Mouse (Mus musculus) embryonic facial prominence, embryonic 15.5 days (tissue): ENCODE data around the gene Slc7a6. TPM values are rescaled to one million over a fixed set of nuclear protein-coding genes. Genes with fewer than 3 reads are reported as not detected.

ENCODE experiments used
- ATAC-seq: fragments of 200-750 bp; cut with Nextera tagmentation; 2 replicates; pipeline ENCODE4 v1.8.0; 2017; ENCODE audit warnings: low read depth, moderate TSS enrichment; ENCODE audit not compliant: insufficient number of reproducible peaks, low FRiP score, low TSS enrichment
- H3K27ac ChIP-seq: fragments of 300-500 bp; sonication (generic); replicated peaks from 2 replicates; pipeline ENCODE4 v1.5.1; 2015; ENCODE audit warnings: mild to moderate bottlenecking, inconsistent platforms
- H3K27me3 ChIP-seq: fragments of 300-500 bp; sonication (generic); 2 replicates; pipeline ENCODE4 v1.6.1; 2015; ENCODE audit warnings: inconsistent platforms
- H3K36me3 ChIP-seq: fragments of 300-500 bp; sonication (generic); 2 replicates; pipeline ENCODE4 v1.6.1; 2015; ENCODE audit warnings: mild to moderate bottlenecking, inconsistent platforms
- H3K4me1 ChIP-seq: fragments of 300-500 bp; sonication (generic); 2 replicates; pipeline ENCODE4 v1.6.1; 2015; ENCODE audit warnings: inconsistent platforms
- H3K4me2 ChIP-seq: fragments of 300-500 bp; sonication (generic); replicated peaks from 2 replicates; pipeline ENCODE4 v1.6.1; 2015; ENCODE audit warnings: mild to moderate bottlenecking, inconsistent platforms
- H3K4me3 ChIP-seq: fragments of 300-500 bp; sonication (generic); replicated peaks from 2 replicates; pipeline ENCODE4 v1.5.1; 2015; ENCODE audit warnings: mild to moderate bottlenecking, inconsistent platforms
- H3K9ac ChIP-seq: fragments of 300-500 bp; sonication (generic); 2 replicates; pipeline ENCODE4 v1.6.1; 2015; ENCODE audit warnings: inconsistent platforms
- H3K9me3 ChIP-seq: fragments of 300-500 bp; sonication (generic); replicated peaks from 2 replicates; pipeline ENCODE4 v1.6.1; 2016; ENCODE audit warnings: inconsistent platforms
- WGBS: fragments of 180-500 bp; shearing (Covaris S2); methylation state at CpG from one replicate; pipeline ENCODE4 v1.1.7; 2015; 5-methylcytosine and 5-hydroxymethylcytosine counted together
- polyA plus RNA-seq: library from polyadenylated mRNA; unstranded; fragments of >200 nt; fragmentation: Nextera tagmentation; extraction: Ambion mirVana; gene quantifications from 2 replicates; pipeline ENCODE4 v1.2.1, GENCODE M21; 2015

Gene Slc7a6
- polyA plus RNA-seq, 1 experiment from 2014 or later = 44.0 TPM

DNA sequence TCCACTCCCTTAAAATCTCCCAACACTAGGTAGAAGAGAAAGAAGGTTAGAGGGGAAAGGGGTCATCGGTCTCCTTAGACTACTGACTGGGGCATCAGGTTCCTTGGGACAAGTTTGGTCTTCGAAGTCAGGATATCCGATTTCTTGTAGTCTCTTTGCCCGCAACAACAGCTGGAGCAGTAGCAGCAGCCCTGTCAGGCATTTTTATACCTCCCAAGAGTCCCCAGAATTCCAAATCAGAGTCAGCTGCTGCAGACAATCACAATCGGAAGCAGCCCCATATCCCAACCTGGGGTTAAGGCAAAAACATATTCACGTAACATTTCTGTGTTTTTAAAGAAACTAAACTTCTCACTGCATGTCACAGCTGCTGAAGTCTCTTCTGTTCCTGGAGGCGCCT lies 62.9 kb downstream of the Slc7a6 start:
- WGBS = 54% methylated on average over 7 of the region's 7 CpGs
- Histone ChIP-seq H3K27me3 (no peaks in the 10 kb centered on the region), H3K9ac (no peak overlapping the region), H3K36me3 (peaks cover 29% of the 10 kb centered on the region), H3K4me2 (no peak overlapping the region), H3K9me3 (no peaks in the 10 kb centered on the region), H3K4me1 (no peaks in the 10 kb centered on the region), H3K4me3 (no peak overlapping the region), H3K27ac (no peak overlapping the region)
- ATAC-seq = no peak

DNA sequence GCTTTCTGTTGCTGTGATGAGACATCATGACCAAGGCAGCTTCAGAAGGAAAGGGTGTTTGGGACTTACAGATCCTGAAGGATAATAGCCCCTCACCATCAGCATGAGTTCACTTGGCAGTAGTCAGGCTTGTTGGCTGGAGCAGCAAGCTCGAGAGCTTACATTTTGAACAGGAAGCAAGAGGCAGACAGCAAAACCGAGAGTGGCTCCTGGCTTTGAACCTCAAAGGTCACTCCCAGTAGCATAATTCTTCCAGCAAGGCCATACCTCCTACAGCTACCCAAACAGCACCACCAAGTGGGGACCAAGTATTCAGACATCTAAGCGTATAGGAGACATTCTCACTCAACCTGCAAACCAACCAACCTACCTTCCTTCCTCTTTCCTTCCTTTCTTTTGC lies 64.1 kb downstream of the Slc7a6 start:
- no peak overlapping the region for H3K4me3 ChIP-seq
- H3K27me3 ChIP-seq = no peaks in the 10 kb centered on the region
- no peaks in the 10 kb centered on the region for H3K4me1 ChIP-seq
- H3K9ac ChIP-seq = no peak overlapping the region
- no peak for ATAC-seq
- no peaks in the 10 kb centered on the region for H3K9me3 ChIP-seq
- H3K36me3 ChIP-seq = peaks cover 39% of the 10 kb centered on the region
- H3K27ac ChIP-seq = no peak overlapping the region
- WGBS = 81% methylated on average over 3 of the region's 3 CpGs
- H3K4me2 ChIP-seq = no peak overlapping the region

DNA sequence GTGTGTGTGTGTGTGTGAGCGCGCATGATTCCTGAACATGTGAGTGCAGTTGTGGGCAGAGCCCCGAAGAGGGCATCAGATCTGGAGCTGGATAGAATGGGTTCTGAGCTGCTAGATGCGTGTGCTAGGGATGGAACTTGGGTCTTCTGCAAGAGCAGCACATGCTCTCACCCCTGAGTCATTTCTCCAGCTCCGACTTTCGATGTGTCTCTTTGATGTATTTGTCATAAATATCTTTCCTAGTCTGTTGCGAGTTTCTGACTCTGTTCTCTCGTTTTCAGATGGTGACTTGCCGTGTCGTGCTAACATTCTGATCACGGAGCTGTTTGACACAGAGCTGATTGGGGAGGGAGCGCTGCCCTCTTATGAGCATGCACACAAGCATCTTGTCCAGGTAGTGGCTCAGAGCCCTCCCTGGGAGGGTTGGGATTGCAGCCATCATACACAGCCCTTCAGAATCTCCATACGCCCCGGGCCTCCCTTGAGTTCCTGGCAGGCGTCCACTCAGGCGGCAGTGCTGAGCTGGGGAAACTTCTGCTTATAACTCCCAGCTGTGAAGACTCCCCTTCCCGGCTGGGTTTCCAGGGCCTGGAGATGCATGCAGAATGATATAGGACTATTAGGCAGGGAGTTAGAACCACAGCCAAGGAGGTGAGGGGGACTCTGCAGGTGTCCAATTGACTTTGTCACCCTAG lies 66.1 kb downstream of the Slc7a6 start:
- no peak overlapping the region for H3K27ac ChIP-seq
- no peak overlapping the region for H3K4me3 ChIP-seq
- no peak overlapping the region for H3K4me2 ChIP-seq
- H3K9ac ChIP-seq = no peak overlapping the region
- no peaks in the 10 kb centered on the region for H3K9me3 ChIP-seq
- WGBS = 76% methylated on average over 17 of the region's 17 CpGs
- H3K4me1 ChIP-seq = no peaks in the 10 kb centered on the region
- H3K36me3 ChIP-seq = peaks cover 47% of the 10 kb centered on the region
- ATAC-seq = no peak
- H3K27me3 ChIP-seq = no peaks in the 10 kb centered on the region

- peaks cover 56% of the 10 kb centered on the region for H3K36me3 ChIP-seq
- H3K9me3 ChIP-seq = no peaks in the 10 kb centered on the region
- H3K4me2 ChIP-seq = no peak overlapping the region
- ATAC-seq = no peak
- 70% methylated on average over 5 of the region's 5 CpGs for WGBS
- no peak overlapping the region for H3K27ac ChIP-seq
- H3K4me1 ChIP-seq = no peaks in the 10 kb centered on the region
- H3K9ac ChIP-seq = no peak overlapping the region
- no peaks in the 10 kb centered on the region for H3K27me3 ChIP-seq
- H3K4me3 ChIP-seq = no peak overlapping the region
Observed at GRCm38 (mm10) chr8:106237106-106237505, 68.4 kb downstream of the Slc7a6 start.

Other genes with a start within 250 kb of the Slc7a6 start
- 1.4 TPM in 2 replicates for gene Ctrl, start 235.0 kb upstream of the Slc7a6 start, polyA plus RNA-seq
- 31.0 and 33.8 TPM in 2 replicates for gene Psmb10, start 230.4 kb upstream of the Slc7a6 start, polyA plus RNA-seq
- 2.8 and 3.3 TPM in 2 replicates for gene Lcat, start 225.5 kb upstream of the Slc7a6 start, polyA plus RNA-seq
- gene Slc12a4, start 202.8 kb upstream of the Slc7a6 start, polyA plus RNA-seq = 57.6 and 60.4 TPM in 2 replicates
- not detected in 2 replicates for gene Dpep3, start 189.4 kb upstream of the Slc7a6 start, polyA plus RNA-seq
- 22.9 and 26.0 TPM in 2 replicates for gene Dus2, start 177.5 kb upstream of the Slc7a6 start, polyA plus RNA-seq
- 0.16 TPM in 1 of 2 replicates, not detected in the other for gene Dpep2nb, start 162.9 kb upstream of the Slc7a6 start, polyA plus RNA-seq
- gene Ddx28, start 157.0 kb upstream of the Slc7a6 start, polyA plus RNA-seq = 17.2 and 17.5 TPM in 2 replicates
- 6.9 and 7.5 TPM in 2 replicates for gene Nfatc3, start 110.0 kb upstream of the Slc7a6 start, polyA plus RNA-seq
- gene Esrp2, start 31.9 kb upstream of the Slc7a6 start, polyA plus RNA-seq = 43.5 and 55.4 TPM in 2 replicates
- gene Pla2g15, start 18.5 kb upstream of the Slc7a6 start, polyA plus RNA-seq = 17.3 and 18.6 TPM in 2 replicates
- gene Slc7a6os, start 42.1 kb downstream of the Slc7a6 start, polyA plus RNA-seq = 33.3 and 39.6 TPM in 2 replicates
- gene Prmt7, start 42.1 kb downstream of the Slc7a6 start, polyA plus RNA-seq = 41.2 and 44.5 TPM in 2 replicates
- 29.6 and 32.6 TPM in 2 replicates for gene Smpd3, start 169.1 kb downstream of the Slc7a6 start, polyA plus RNA-seq
- gene Zfp90, start 246.5 kb downstream of the Slc7a6 start, polyA plus RNA-seq = 22.2 and 23.9 TPM in 2 replicates